Mouse (Mus musculus) stomach, embryonic 16.5 days (tissue): Measurements from ENCODE around the gene Cpa1. TPM values are rescaled to one million over a fixed set of nuclear protein-coding genes. Genes with fewer than 3 reads are reported as not detected.

Source experiments
- ATAC-seq: fragments of 200-750 bp; cut with Nextera tagmentation; 2 replicates; pipeline ENCODE4 v1.8.0; 2017; ENCODE audit warnings: moderate number of reproducible peaks, moderate TSS enrichment; ENCODE audit not compliant: insufficient read depth, low FRiP score
- H3K27ac ChIP-seq: fragments of 300-500 bp; sonication (generic); 2 replicates; pipeline ENCODE4 v1.5.1; 2014; ENCODE audit warnings: low read length
- H3K27me3 ChIP-seq: fragments of 300-500 bp; sonication (generic); 2 replicates; pipeline ENCODE4 v1.6.1; 2014; ENCODE audit warnings: low read length, control low read depth, mixed read lengths; ENCODE audit not compliant: control insufficient read depth, insufficient read depth
- H3K36me3 ChIP-seq: fragments of 300-500 bp; sonication (generic); 2 replicates; pipeline ENCODE4 v1.6.1; 2014; ENCODE audit warnings: low read length; ENCODE audit not compliant: control insufficient read depth, insufficient read depth
- H3K4me1 ChIP-seq: fragments of 300-500 bp; sonication (generic); 2 replicates; pipeline ENCODE4 v1.6.1; 2014; ENCODE audit warnings: low read length, control low read depth, mixed read lengths; ENCODE audit not compliant: control insufficient read depth, insufficient read depth
- H3K4me2 ChIP-seq: fragments of 300-500 bp; sonication (generic); 2 replicates; pipeline ENCODE4 v1.6.1; 2014; ENCODE audit warnings: low read depth, low read length, mixed read lengths
- H3K4me3 ChIP-seq: fragments of 300-500 bp; sonication (generic); replicated peaks from 2 replicates; pipeline ENCODE4 v1.5.1; 2014; ENCODE audit warnings: mild to moderate bottlenecking, low read length
- H3K9ac ChIP-seq: fragments of 300-500 bp; sonication (generic); 2 replicates; pipeline ENCODE4 v1.6.1; 2014; ENCODE audit warnings: low read length
- H3K9me3 ChIP-seq: fragments of 300-500 bp; sonication (generic); replicated peaks from 2 replicates; pipeline ENCODE4 v1.6.1; 2016; ENCODE audit warnings: low read length, control low read depth; ENCODE audit not compliant: control insufficient read depth
- WGBS: fragments of 180-500 bp; shearing (Covaris S2); extraction: QIAGEN DNeasy Blood & Tissue Kit; methylation state at CpG from one replicate; pipeline ENCODE4 v1.1.7; 2014; 5-methylcytosine and 5-hydroxymethylcytosine counted together
- polyA plus RNA-seq: library from polyadenylated mRNA; unstranded; fragments of >200 nt; fragmentation: Nextera tagmentation; extraction: Ambion mirVana; gene quantifications from 2 replicates; pipeline ENCODE4 v1.2.1, GENCODE M21; 2015

Gene Cpa1
- polyA plus RNA-seq, 1 experiment from 2014 or later, result 706 TPM

- Histone ChIP-seq H3K9ac (0 out of 2 replicates have a peak overlapping the region, but pooled peaks have one; percentile 20), H3K4me2 (no peak overlapping the region), H3K9me3 (no peaks in the 10 kb centered on the region), H3K27ac (peak overlapping the region; percentile 21; the same call in 1 of the 2 replicates), H3K4me3 (no peak overlapping the region), H3K36me3 (no peaks in the 10 kb centered on the region), H3K27me3 (no peaks in the 10 kb centered on the region), H3K4me1 (peaks cover 20% of the 10 kb centered on the region; the same call in 1 of the 2 replicates)
- no peak for ATAC-seq
- WGBS, result 79% methylated on average over 3 of the region's 3 CpGs
Observed at GRCm38 (mm10) chr6:30654932-30655331, 15.9 kb downstream of the Cpa1 start.

- no peak overlapping the region for H3K9ac ChIP-seq
- WGBS, result 93% methylated on average over 12 of the region's 12 CpGs
- no peaks in the 10 kb centered on the region for H3K27me3 ChIP-seq
- no peak overlapping the region for H3K4me2 ChIP-seq
- H3K9me3 ChIP-seq, result no peaks in the 10 kb centered on the region
- ATAC-seq, result no peak
- H3K4me3 ChIP-seq, result no peak overlapping the region
- H3K4me1 ChIP-seq, result peaks cover 23% of the 10 kb centered on the region
- H3K27ac ChIP-seq, result no peak overlapping the region
- no peaks in the 10 kb centered on the region for H3K36me3 ChIP-seq
Observed at GRCm38 (mm10) chr6:30657279-30657678, 18.3 kb downstream of the Cpa1 start.

GRCm38 (mm10) chr6:30658619-30659018 lies 19.6 kb downstream of the Cpa1 start:
- H3K27ac ChIP-seq, result no peak overlapping the region
- no peak for ATAC-seq
- H3K4me3 ChIP-seq, result no peak overlapping the region
- no peaks in the 10 kb centered on the region for H3K27me3 ChIP-seq
- WGBS, result 66% methylated on average over 9 of the region's 9 CpGs
- no peaks in the 10 kb centered on the region for H3K36me3 ChIP-seq
- no peak overlapping the region for H3K4me2 ChIP-seq
- H3K4me1 ChIP-seq, result peaks cover 14% of the 10 kb centered on the region
- H3K9ac ChIP-seq, result no peak overlapping the region
- no peaks in the 10 kb centered on the region for H3K9me3 ChIP-seq

GRCm38 (mm10) chr6:30664776-30665175 lies 25.8 kb downstream of the Cpa1 start:
- no peak overlapping the region for H3K4me2 ChIP-seq
- no peaks in the 10 kb centered on the region for H3K36me3 ChIP-seq
- H3K27ac ChIP-seq, result peak overlapping the region; percentile 18
- H3K9ac ChIP-seq, result no peak overlapping the region
- ATAC-seq, result no peak
- no peaks in the 10 kb centered on the region for H3K27me3 ChIP-seq
- no peaks in the 10 kb centered on the region for H3K9me3 ChIP-seq
- H3K4me3 ChIP-seq, result no peak overlapping the region
- 61% methylated on average over 6 of the region's 6 CpGs for WGBS
- H3K4me1 ChIP-seq, result peaks cover 8% of the 10 kb centered on the region; the same call in 1 of the 2 replicates

- H3K4me1 ChIP-seq, result peaks cover 8% of the 10 kb centered on the region; the same call in 1 of the 2 replicates
- peak overlapping the region; percentile 18 for H3K27ac ChIP-seq
- 29% methylated on average over 4 of the region's 4 CpGs for WGBS
Observed at GRCm38 (mm10) chr6:30665296-30665695, 26.3 kb downstream of the Cpa1 start.

GRCm38 (mm10) chr6:30666043-30666442 lies 27.0 kb downstream of the Cpa1 start:
- Histone ChIP-seq H3K9ac (no peak overlapping the region), H3K4me2 (no peak overlapping the region), H3K36me3 (no peaks in the 10 kb centered on the region), H3K4me1 (peaks cover 8% of the 10 kb centered on the region; the same call in 1 of the 2 replicates), H3K9me3 (no peaks in the 10 kb centered on the region), H3K27me3 (no peaks in the 10 kb centered on the region), H3K4me3 (no peak overlapping the region), H3K27ac (no peak overlapping the region)
- ATAC-seq, result no peak
- WGBS, result 51% methylated on average over 6 of the region's 6 CpGs

More at GRCm38 (mm10) chr6:30665296-30665695, 26.3 kb downstream of the Cpa1 start:
- Histone ChIP-seq H3K9ac (no peak overlapping the region), H3K4me2 (no peak overlapping the region), H3K36me3 (no peaks in the 10 kb centered on the region), H3K9me3 (no peaks in the 10 kb centered on the region), H3K27me3 (no peaks in the 10 kb centered on the region), H3K4me3 (no peak overlapping the region)
- no peak for ATAC-seq

GRCm38 (mm10) chr6:30667585-30667984 lies 28.6 kb downstream of the Cpa1 start:
- Histone ChIP-seq H3K4me2 (no peak overlapping the region), H3K36me3 (no peaks in the 10 kb centered on the region), H3K27ac (no peak overlapping the region), H3K4me1 (0 out of 2 replicates have a peak, but pooled peaks cover 4% of the 10 kb centered on the region), H3K9ac (no peak overlapping the region), H3K4me3 (no peak overlapping the region), H3K27me3 (no peaks in the 10 kb centered on the region), H3K9me3 (no peaks in the 10 kb centered on the region)
- ATAC-seq, result no peak
- WGBS, result 60% methylated on average over 5 of the region's 5 CpGs

GRCm38 (mm10) chr6:30671696-30672095 lies 32.7 kb downstream of the Cpa1 start:
- 84% methylated on average over 5 of the region's 5 CpGs for WGBS
- Histone ChIP-seq H3K9me3 (no peaks in the 10 kb centered on the region), H3K9ac (no peak overlapping the region), H3K27me3 (no peaks in the 10 kb centered on the region), H3K4me2 (no peak overlapping the region), H3K36me3 (no peaks in the 10 kb centered on the region), H3K27ac (no peak overlapping the region), H3K4me1 (peaks cover 24% of the 10 kb centered on the region), H3K4me3 (no peak overlapping the region)
- ATAC-seq, result no peak

- Histone ChIP-seq H3K27ac (peak overlapping the region; percentile 92), H3K4me3 (no peak overlapping the region), H3K4me1 (peaks cover 24% of the 10 kb centered on the region), H3K9ac (peak overlapping the region; percentile 50), H3K36me3 (no peaks in the 10 kb centered on the region), H3K4me2 (peak overlapping the region; percentile 33), H3K27me3 (no peaks in the 10 kb centered on the region), H3K9me3 (no peaks in the 10 kb centered on the region)
- ATAC-seq, result peak; percentile 72
- 20% methylated on average over 14 of the region's 14 CpGs for WGBS
Observed at GRCm38 (mm10) chr6:30673764-30674561, 34.9 kb downstream of the Cpa1 start.
